Mouse (Mus musculus): ENCODE data around the gene Pum1. TPM values are rescaled to one million over a fixed set of nuclear protein-coding genes. Genes with fewer than 3 reads are reported as not detected.

Gene Pum1
- polyA plus RNA-seq, 1 experiment from 2014 or later = 91.0 TPM

- 96% methylated on average over 4 of the region's 4 CpGs for WGBS
- no peak for ATAC-seq (ENCODE audit: low FRiP score, low read depth)
- no peak overlapping the region for H3K4me2 ChIP-seq
- no peak overlapping the region for H3K9ac ChIP-seq
- no peak overlapping the region for H3K4me3 ChIP-seq
- no peak overlapping the region for H3K27ac ChIP-seq (replicated peaks)
- no peaks in the 10 kb centered on the region for H3K27me3 ChIP-seq
- H3K9me3 ChIP-seq = no peaks in the 10 kb centered on the region
- peaks cover 48% of the 10 kb centered on the region for H3K36me3 ChIP-seq
- peaks cover 17% of the 10 kb centered on the region for H3K4me1 ChIP-seq (replicated peaks)
Observed at GRCm38 (mm10) chr4:130774822-130775221, 111.7 kb downstream of the Pum1 start.

- H3K4me2 ChIP-seq = no peak overlapping the region
- no peak for ATAC-seq (ENCODE audit: low FRiP score, low read depth)
- H3K27me3 ChIP-seq = no peaks in the 10 kb centered on the region
- 56% methylated on average over 10 of the region's 10 CpGs for WGBS
- H3K36me3 ChIP-seq = peaks cover 42% of the 10 kb centered on the region
- H3K4me3 ChIP-seq = no peak overlapping the region
- no peak overlapping the region for H3K9ac ChIP-seq
- H3K27ac ChIP-seq (replicated peaks) = no peak overlapping the region; the same call in 1 of the 2 replicates
- peaks cover 17% of the 10 kb centered on the region for H3K4me1 ChIP-seq (replicated peaks)
- no peaks in the 10 kb centered on the region for H3K9me3 ChIP-seq
Observed at GRCm38 (mm10) chr4:130777647-130778046, 114.5 kb downstream of the Pum1 start.

- Histone ChIP-seq H3K27ac (replicated peaks) (no peak overlapping the region), H3K4me3 (no peak overlapping the region), H3K9me3 (no peaks in the 10 kb centered on the region), H3K9ac (no peak overlapping the region), H3K4me2 (no peak overlapping the region), H3K4me1 (replicated peaks) (peaks cover 17% of the 10 kb centered on the region), H3K27me3 (no peaks in the 10 kb centered on the region), H3K36me3 (peaks cover 35% of the 10 kb centered on the region)
- WGBS = 51% methylated on average over 3 of the region's 3 CpGs
- ATAC-seq (ENCODE audit: low FRiP score, low read depth) = no peak
Observed at GRCm38 (mm10) chr4:130779037-130779436, 115.9 kb downstream of the Pum1 start.

- Histone ChIP-seq H3K27ac (replicated peaks) (no peak overlapping the region), H3K36me3 (peaks cover 20% of the 10 kb centered on the region), H3K27me3 (no peaks in the 10 kb centered on the region), H3K9ac (no peak overlapping the region), H3K4me3 (no peak overlapping the region), H3K4me2 (no peak overlapping the region), H3K9me3 (no peaks in the 10 kb centered on the region), H3K4me1 (replicated peaks) (peaks cover 11% of the 10 kb centered on the region; the same call in 1 of the 2 replicates)
- 85% methylated on average over 2 of the region's 2 CpGs for WGBS
- ATAC-seq (ENCODE audit: low FRiP score, low read depth) = no peak
Observed at GRCm38 (mm10) chr4:130782492-130782891, 119.4 kb downstream of the Pum1 start.

GRCm38 (mm10) chr4:130784755-130785154 is 121.6 kb downstream of the Pum1 start:
- no peak overlapping the region for H3K9ac ChIP-seq
- H3K4me2 ChIP-seq = no peak overlapping the region
- H3K27me3 ChIP-seq = no peaks in the 10 kb centered on the region
- no peaks in the 10 kb centered on the region for H3K9me3 ChIP-seq
- H3K4me3 ChIP-seq = no peak overlapping the region
- WGBS = 27% methylated on average over 4 of the region's 4 CpGs
- ATAC-seq (ENCODE audit: low FRiP score, low read depth) = no peak
- H3K4me1 ChIP-seq (replicated peaks) = peaks cover 4% of the 10 kb centered on the region; the same call in 1 of the 2 replicates
- H3K36me3 ChIP-seq = peaks cover 6% of the 10 kb centered on the region; the same call in 1 of the 2 replicates
- no peak overlapping the region for H3K27ac ChIP-seq (replicated peaks)

GRCm38 (mm10) chr4:130787530-130787929 is 124.4 kb downstream of the Pum1 start:
- Histone ChIP-seq H3K9me3 (no peaks in the 10 kb centered on the region), H3K27ac (replicated peaks) (no peak overlapping the region), H3K4me3 (no peak overlapping the region), H3K4me1 (replicated peaks) (peaks cover 10% of the 10 kb centered on the region), H3K27me3 (no peaks in the 10 kb centered on the region), H3K36me3 (no peaks in the 10 kb centered on the region), H3K4me2 (no peak overlapping the region), H3K9ac (no peak overlapping the region)
- no peak for ATAC-seq (ENCODE audit: low FRiP score, low read depth)
- 85% methylated on average over 5 of the region's 5 CpGs for WGBS

GRCm38 (mm10) chr4:130790180-130790579 is 127.1 kb downstream of the Pum1 start:
- H3K4me2 ChIP-seq = no peak overlapping the region
- no peaks in the 10 kb centered on the region for H3K9me3 ChIP-seq
- H3K27me3 ChIP-seq = no peaks in the 10 kb centered on the region
- no peak overlapping the region for H3K27ac ChIP-seq (replicated peaks)
- no peak overlapping the region for H3K9ac ChIP-seq
- no peak overlapping the region for H3K4me3 ChIP-seq
- peak; percentile 28; the same call in 1 of the 2 replicates for ATAC-seq (ENCODE audit: low FRiP score, low read depth)
- H3K4me1 ChIP-seq (replicated peaks) = peaks cover 25% of the 10 kb centered on the region
- H3K36me3 ChIP-seq = no peaks in the 10 kb centered on the region
- WGBS = 7% methylated on average over 6 of the region's 6 CpGs

- H3K27ac ChIP-seq (replicated peaks) = peak overlapping the region; percentile 87
- peak overlapping the region; percentile 100 for H3K9ac ChIP-seq
- WGBS = 5% methylated on average over 19 of the region's 19 CpGs
- ATAC-seq (ENCODE audit: low FRiP score, low read depth) = peak; percentile 24; the same call in 1 of the 2 replicates
- H3K9me3 ChIP-seq = no peaks in the 10 kb centered on the region
- peak overlapping the region; percentile 88 for H3K4me3 ChIP-seq
- peak overlapping the region; percentile 91 for H3K4me2 ChIP-seq
- H3K4me1 ChIP-seq (replicated peaks) = peaks cover 39% of the 10 kb centered on the region
- H3K36me3 ChIP-seq = no peaks in the 10 kb centered on the region
- no peaks in the 10 kb centered on the region for H3K27me3 ChIP-seq
Observed at GRCm38 (mm10) chr4:130791811-130792375, 128.8 kb downstream of the Pum1 start.

GRCm38 (mm10) chr4:130792376-130793179 is 129.5 kb downstream of the Pum1 start, which contains the start of gene Sdc3:
Gene Sdc3, plus strand, starts transcription at chr4:130792537.
- H3K9ac ChIP-seq = peak within 1 kb of the TSS; percentile 100
- no peaks in the 10 kb centered on the region for H3K36me3 ChIP-seq
- no peaks in the 10 kb centered on the region for H3K27me3 ChIP-seq
- H3K4me1 ChIP-seq (replicated peaks) = peaks cover 46% of the 10 kb centered on the region
- ATAC-seq (ENCODE audit: low FRiP score, low read depth) = peak; percentile 41; the same call in 1 of the 2 replicates
- peak within 1 kb of the TSS; percentile 91 for H3K4me2 ChIP-seq
- peak within 1 kb of the TSS; percentile 88 for H3K4me3 ChIP-seq
- H3K27ac ChIP-seq (replicated peaks) = peak within 1 kb of the TSS; percentile 87
- 1% methylated on average over 49 of the region's 99 CpGs for WGBS
- H3K9me3 ChIP-seq = no peaks in the 10 kb centered on the region

GRCm38 (mm10) chr4:130793180-130793501 is 130.0 kb downstream of the Pum1 start:
- no peaks in the 10 kb centered on the region for H3K9me3 ChIP-seq
- no peaks in the 10 kb centered on the region for H3K36me3 ChIP-seq
- peak overlapping the region; percentile 87 for H3K27ac ChIP-seq (replicated peaks)
- H3K4me2 ChIP-seq = peak overlapping the region; percentile 91
- peak overlapping the region; percentile 88 for H3K4me3 ChIP-seq
- peaks cover 52% of the 10 kb centered on the region for H3K4me1 ChIP-seq (replicated peaks)
- no peak; the same call in 1 of the 2 replicates for ATAC-seq (ENCODE audit: low FRiP score, low read depth)
- H3K9ac ChIP-seq = peak overlapping the region; percentile 100
- WGBS = 36% methylated on average over 7 of the region's 7 CpGs
- H3K27me3 ChIP-seq = no peaks in the 10 kb centered on the region

GRCm38 (mm10) chr4:130794771-130795170 is 131.7 kb downstream of the Pum1 start:
- no peaks in the 10 kb centered on the region for H3K9me3 ChIP-seq
- H3K36me3 ChIP-seq = no peaks in the 10 kb centered on the region
- no peaks in the 10 kb centered on the region for H3K27me3 ChIP-seq
- H3K4me1 ChIP-seq (replicated peaks) = peaks cover 68% of the 10 kb centered on the region
- peak overlapping the region; percentile 28; the same call in 1 of the 2 replicates for H3K9ac ChIP-seq
- no peak overlapping the region for H3K27ac ChIP-seq (replicated peaks)
- 56% methylated on average over 4 of the region's 4 CpGs for WGBS
- H3K4me2 ChIP-seq = peak overlapping the region; percentile 91
- peak overlapping the region; percentile 33 for H3K4me3 ChIP-seq
- no peak for ATAC-seq (ENCODE audit: low FRiP score, low read depth)

GRCm38 (mm10) chr4:130795970-130796369 is 132.8 kb downstream of the Pum1 start:
- WGBS = 90% methylated on average over 6 of the region's 6 CpGs
- Histone ChIP-seq H3K27me3 (no peaks in the 10 kb centered on the region), H3K9ac (no peak overlapping the region), H3K36me3 (no peaks in the 10 kb centered on the region), H3K27ac (replicated peaks) (no peak overlapping the region), H3K4me3 (no peak overlapping the region), H3K4me2 (0 out of 2 replicates have a peak overlapping the region, but pooled peaks have one; percentile 91), H3K4me1 (replicated peaks) (peaks cover 79% of the 10 kb centered on the region), H3K9me3 (no peaks in the 10 kb centered on the region)
- no peak for ATAC-seq (ENCODE audit: low FRiP score, low read depth)
